8 mouse cellular contexts compared by ENCODE assay signal in the genomic region with DNA sequence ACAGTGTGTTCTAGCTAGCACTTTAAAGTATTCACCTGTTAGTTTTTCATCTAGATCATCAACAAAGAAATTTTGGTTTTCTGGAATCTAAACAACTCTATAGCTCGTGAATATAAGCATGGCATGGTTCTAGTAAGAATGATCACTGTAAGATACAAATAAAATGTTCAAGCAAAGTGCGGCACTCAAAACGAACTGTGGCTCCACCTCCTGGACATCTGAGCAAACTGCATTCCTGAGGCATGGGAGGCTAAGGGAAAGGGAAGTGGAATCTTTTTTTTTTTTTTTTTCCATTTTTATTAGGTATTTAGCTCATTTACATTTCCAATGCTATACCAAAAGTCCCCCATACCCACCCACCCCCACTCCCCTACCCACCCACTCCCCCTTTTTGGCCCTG.
DNase-seq lines count a peak whose midpoint lies in the region; ATAC-seq and TF ChIP-seq lines count a peak whose summit lies in the region.
"Not testable (repeated sequence)": the region's sequence is repeated elsewhere in the genome, so short reads cannot be mapped to it uniquely, and the experiment has no call there.

No protein-coding gene starts in this region.

- dilution Hi-C loops in CH12.LX (cut with MboI; ENCODE audit: extremely low pct_ligation_motif_present, extremely low pct_unique_long_range_greater_than_20kb, low sequenced_read_pairs): not testable (repeated sequence)

- in situ Hi-C loops in CH12.LX (cut with MboI; ENCODE audit: low pct_ligation_motif_present, low pct_unique_long_range_greater_than_20kb, low sequenced_read_pairs): not testable (repeated sequence)

- not testable (repeated sequence) for H3K9me3 ChIP-seq in CH12.LX (replicated peaks; ENCODE audit: low read length); kidney, postnatal 0 days (replicated peaks; ENCODE audit: low read length); liver, postnatal 0 days (ENCODE audit: low read length); midbrain, postnatal 0 days (ENCODE audit: low read length)

- H3K27ac ChIP-seq in CH12.LX (ENCODE audit: insufficient read depth, low read depth); kidney, postnatal 0 days; liver, postnatal 0 days (ENCODE audit: low read depth); midbrain, postnatal 0 days (ENCODE audit: low read depth, low read length); spleen, adult 2 months (ENCODE audit: insufficient read depth, low read length): not testable (repeated sequence)

- not testable (repeated sequence) for H3K4me3 ChIP-seq in CH12.LX (replicated peaks in 1 of 3; ENCODE audit: low read depth in 2 of 3, low read length in 2 of 3, poor library complexity in 1 of 3); kidney, postnatal 0 days (replicated peaks; ENCODE audit: low read depth, low read length); liver, postnatal 0 days (ENCODE audit: low read depth, low read length); midbrain, postnatal 0 days (ENCODE audit: low read depth, low read length); spleen, adult 2 months (ENCODE audit: extremely low read depth, insufficient read depth, insufficient read length)

- H3K79me2 ChIP-seq in CH12.LX (replicated peaks; ENCODE audit: control insufficient read depth, extremely low read depth, insufficient read depth, poor library complexity, severe bottlenecking): not testable (repeated sequence)

- peak; percentile 31 to 83; a peak in 3 of 4 replicates for TF ChIP-seq CTCF in CH12.LX (conservative IDR thresholded peaks at IDR 0.05 in 1 of 2, IDR thresholded peaks at IDR 0.05 in 1 of 2; ENCODE audit: low read depth in 2 of 2, low read length in 2 of 2)
- peak; percentile 78 for TF ChIP-seq CTCF in kidney, postnatal 0 days (IDR thresholded peaks at IDR 0.05; ENCODE audit: low read depth)
- TF ChIP-seq CTCF in liver, postnatal 0 days (IDR thresholded peaks at IDR 0.05; ENCODE audit: low read depth): peak; percentile 61
- peak; percentile 79 for TF ChIP-seq CTCF in midbrain, postnatal 0 days (IDR thresholded peaks at IDR 0.05)
- peak; percentile 49; the same call in 1 of the 2 replicates for TF ChIP-seq CTCF in spleen, adult 2 months (IDR thresholded peaks at IDR 0.05; ENCODE audit: extremely low read depth, insufficient read depth, insufficient read length, insufficient replicate concordance)

- H3K9ac ChIP-seq in CH12.LX (ENCODE audit: insufficient read depth, low read depth); kidney, postnatal 0 days (ENCODE audit: low read depth, low read length); liver, postnatal 0 days (replicated peaks); midbrain, postnatal 0 days (replicated peaks; ENCODE audit: low read length, poor library complexity, severe bottlenecking): not testable (repeated sequence)

- H3K27me3 ChIP-seq in CH12.LX (replicated peaks); kidney, postnatal 0 days (ENCODE audit: insufficient read depth, low read length); liver, postnatal 0 days (ENCODE audit: insufficient read depth, low read length); midbrain, postnatal 0 days (ENCODE audit: insufficient read depth, low read length); spleen, adult 2 months (ENCODE audit: control insufficient read depth, insufficient read depth, low read length): not testable (repeated sequence)

- ATAC-seq in granulocyte monocyte progenitor cell, adult 5-6 weeks (replicated peaks; ENCODE audit: poor library complexity, severe bottlenecking): peak; percentile 86
- not testable (repeated sequence) for ATAC-seq in kidney, postnatal 0 days (replicated peaks; ENCODE audit: low FRiP score, low read depth); liver, postnatal 0 days; midbrain, postnatal 0 days (ENCODE audit: low FRiP score)

- DNase-seq in CH12.LX (ENCODE audit: extremely low read depth): peak; percentile 69
- peak; percentile 41 for DNase-seq in adrenal gland, postnatal 10 days
- peak; percentile 56 for DNase-seq in embryo, embryonic 11 days
- DNase-seq in kidney, postnatal 0 days (ENCODE audit: low spot score): peak; percentile 44
- DNase-seq in liver, postnatal 0 days: peak; percentile 17
- peak; percentile 44 for DNase-seq in midbrain, postnatal 0 days (ENCODE audit: low spot score)
- peak in 1 of 2 experiments; percentile 17 for DNase-seq in spleen, adult 2 months (ENCODE audit: low read depth in 1 of 2, low spot score in 2 of 2)

- H3K4me1 ChIP-seq in CH12.LX (ENCODE audit: control insufficient read depth in 1 of 2, insufficient read depth in 2 of 2); kidney, postnatal 0 days (replicated peaks; ENCODE audit: insufficient read depth, low read length); liver, postnatal 0 days (ENCODE audit: insufficient read depth); midbrain, postnatal 0 days (ENCODE audit: insufficient read depth, low read length); spleen, adult 2 months (ENCODE audit: control insufficient read depth, insufficient read depth, insufficient read length): not testable (repeated sequence)

- peak; percentile 81 for TF ChIP-seq RAD21 in CH12.LX (IDR thresholded peaks at IDR 0.05; ENCODE audit: low read depth, low read length)

- 8% methylated on average over 3 of the region's 3 CpGs for WGBS in kidney, postnatal 0 days
- WGBS in liver, postnatal 0 days (ENCODE audit: insufficient replicate concordance): 8% methylated on average over 3 of the region's 3 CpGs
- WGBS in midbrain, postnatal 0 days: 11% methylated on average over 3 of the region's 3 CpGs
- 10% methylated on average over 3 of the region's 3 CpGs for WGBS in spleen, adult 2 months

- not testable (repeated sequence) for TF ChIP-seq EP300 in CH12.LX (IDR thresholded peaks at IDR 0.05; ENCODE audit: low read length); liver, postnatal 0 days (IDR thresholded peaks at IDR 0.05; ENCODE audit: low read depth)

- TF ChIP-seq POLR2A in CH12.LX (IDR thresholded peaks at IDR 0.05; ENCODE audit: low read depth, low read length); spleen, adult 2 months (IDR thresholded peaks at IDR 0.05; ENCODE audit: low read depth, low read length): not testable (repeated sequence)

- H3K36me3 ChIP-seq in CH12.LX (replicated peaks in 1 of 2; ENCODE audit: control insufficient read depth in 1 of 2, insufficient read depth in 1 of 2, low read length in 1 of 2); kidney, postnatal 0 days (ENCODE audit: insufficient read depth, low read length); liver, postnatal 0 days (replicated peaks; ENCODE audit: insufficient read depth, low read length); midbrain, postnatal 0 days (ENCODE audit: insufficient read depth, low read length); spleen, adult 2 months (ENCODE audit: control insufficient read depth, insufficient read depth, low read length): not testable (repeated sequence)

- not testable (repeated sequence) for H3K4me2 ChIP-seq in CH12.LX (ENCODE audit: insufficient read depth, low read depth, poor library complexity, severe bottlenecking); kidney, postnatal 0 days (ENCODE audit: low read length); liver, postnatal 0 days (ENCODE audit: low read depth, low read length); midbrain, postnatal 0 days (ENCODE audit: low read depth, low read length, poor library complexity, severe bottlenecking)

TF ChIP-seq in CH12.LX, 34 proteins besides CTCF, POLR2A, EP300 and RAD21:
- TF ChIP-seq SMC3 (IDR thresholded peaks at IDR 0.05; ENCODE audit: low read depth, low read length) (peak; percentile 87), ZC3H11A (IDR thresholded peaks at IDR 0.05; ENCODE audit: low read depth, low read length) (peak; percentile 35; the same call in 1 of the 2 replicates), ZNF384 (IDR thresholded peaks at IDR 0.05; ENCODE audit: low read depth, low read length) (peak; percentile 76)
TF ChIP-seq in CH12.LX: peak in this region for 3; not testable (repeated sequence) for 31.
